Mouse (Mus musculus): ENCODE results near the gene Snrpb. TPM values are rescaled to one million over a fixed set of nuclear protein-coding genes. Genes with fewer than 3 reads are reported as not detected.

Snrpb gene
- 64.6 and 67.4 TPM in 2 replicates for total RNA-seq (2017)

GRCm38 (mm10) chr2:130178706-130179506 lies at the start of gene Snrpb:
Snrpb (minus strand) TSS chr2:130179403.
- ATAC-seq (ENCODE audit: extremely low read depth, insufficient number of reproducible peaks, low FRiP score, poor library complexity, severe bottlenecking), result peak; percentile 89

- no peak for ATAC-seq (ENCODE audit: extremely low read depth, insufficient number of reproducible peaks, low FRiP score, poor library complexity, severe bottlenecking)
Observed at GRCm38 (mm10) chr2:130211581-130211980, 32.4 kb upstream of the Snrpb start.

- no peak for ATAC-seq (ENCODE audit: extremely low read depth, insufficient number of reproducible peaks, low FRiP score, poor library complexity, severe bottlenecking)
Observed at GRCm38 (mm10) chr2:130209636-130210035, 30.4 kb upstream of the Snrpb start.

GRCm38 (mm10) chr2:130207996-130208395 lies 28.8 kb upstream of the Snrpb start:
- no peak for ATAC-seq (ENCODE audit: extremely low read depth, insufficient number of reproducible peaks, low FRiP score, poor library complexity, severe bottlenecking)

GRCm38 (mm10) chr2:130207376-130207775 lies 28.2 kb upstream of the Snrpb start:
- ATAC-seq (ENCODE audit: extremely low read depth, insufficient number of reproducible peaks, low FRiP score, poor library complexity, severe bottlenecking), result no peak

- no peak for ATAC-seq (ENCODE audit: extremely low read depth, insufficient number of reproducible peaks, low FRiP score, poor library complexity, severe bottlenecking)
Observed at GRCm38 (mm10) chr2:130200961-130201360, 21.8 kb upstream of the Snrpb start.

- no peak for ATAC-seq (ENCODE audit: extremely low read depth, insufficient number of reproducible peaks, low FRiP score, poor library complexity, severe bottlenecking)
Observed at GRCm38 (mm10) chr2:130194894-130195293, 15.7 kb upstream of the Snrpb start, which contains the start of gene Tmc2. Tmc2 (plus strand) TSS chr2:130195194.

GRCm38 (mm10) chr2:130188391-130188790 lies 9.2 kb upstream of the Snrpb start:
- ATAC-seq (ENCODE audit: extremely low read depth, insufficient number of reproducible peaks, low FRiP score, poor library complexity, severe bottlenecking), result no peak

- peak; percentile 6; the same call in 1 of the 2 replicates for ATAC-seq (ENCODE audit: extremely low read depth, insufficient number of reproducible peaks, low FRiP score, poor library complexity, severe bottlenecking)
Observed at GRCm38 (mm10) chr2:130179507-130180019, 360 bp upstream of the Snrpb start.

GRCm38 (mm10) chr2:130178381-130178705 lies 860 bp downstream of the Snrpb start:
- ATAC-seq (ENCODE audit: extremely low read depth, insufficient number of reproducible peaks, low FRiP score, poor library complexity, severe bottlenecking), result no peak

- no peak for ATAC-seq (ENCODE audit: extremely low read depth, insufficient number of reproducible peaks, low FRiP score, poor library complexity, severe bottlenecking)
Observed at GRCm38 (mm10) chr2:130176820-130177219, 2.4 kb downstream of the Snrpb start.

- ATAC-seq (ENCODE audit: extremely low read depth, insufficient number of reproducible peaks, low FRiP score, poor library complexity, severe bottlenecking), result no peak
Observed at GRCm38 (mm10) chr2:130171674-130172073, 7.5 kb downstream of the Snrpb start.

- no peak for ATAC-seq (ENCODE audit: extremely low read depth, insufficient number of reproducible peaks, low FRiP score, poor library complexity, severe bottlenecking)
Observed at GRCm38 (mm10) chr2:130167861-130168260, 11.3 kb downstream of the Snrpb start.

GRCm38 (mm10) chr2:130166311-130167214 lies 12.6 kb downstream of the Snrpb start:
- ATAC-seq (ENCODE audit: extremely low read depth, insufficient number of reproducible peaks, low FRiP score, poor library complexity, severe bottlenecking), result no peak

- no peak for ATAC-seq (ENCODE audit: extremely low read depth, insufficient number of reproducible peaks, low FRiP score, poor library complexity, severe bottlenecking)
Observed at GRCm38 (mm10) chr2:130162701-130163100, 16.5 kb downstream of the Snrpb start.

GRCm38 (mm10) chr2:130158088-130158437 lies 21.1 kb downstream of the Snrpb start:
- ATAC-seq (ENCODE audit: extremely low read depth, insufficient number of reproducible peaks, low FRiP score, poor library complexity, severe bottlenecking), result no peak

GRCm38 (mm10) chr2:130157231-130158087 lies 21.7 kb downstream of the Snrpb start:
- no peak for ATAC-seq (ENCODE audit: extremely low read depth, insufficient number of reproducible peaks, low FRiP score, poor library complexity, severe bottlenecking)

GRCm38 (mm10) chr2:130155851-130156250 lies 23.4 kb downstream of the Snrpb start:
- ATAC-seq (ENCODE audit: extremely low read depth, insufficient number of reproducible peaks, low FRiP score, poor library complexity, severe bottlenecking), result no peak

GRCm38 (mm10) chr2:130155171-130155570 lies 24.0 kb downstream of the Snrpb start:
- ATAC-seq (ENCODE audit: extremely low read depth, insufficient number of reproducible peaks, low FRiP score, poor library complexity, severe bottlenecking), result no peak
